Mouse (Mus musculus) MEL (cell line): ENCODE measurements around the gene Krt222. TPM values are rescaled to one million over a fixed set of nuclear protein-coding genes. Genes with fewer than 3 reads are reported as not detected.

Experiments used
- DNase-seq: peaks from one replicate; pipeline ENCODE4 v3.0.0; 2011; ENCODE audit warnings: low read depth, low spot score
- H3K27ac ChIP-seq: 2 replicates; pipeline ENCODE4 v1.5.1; 2012; ENCODE audit warnings: low read depth, mild to moderate bottlenecking, control low read depth, low read length, moderate library complexity; ENCODE audit not compliant: control insufficient read depth
- H3K27me3 ChIP-seq, 2 experiments: fragments of 150-350 bp in 1 of 2; sonication (generic) in 1 of 2; 2 replicates each; pipeline ENCODE4 v1.6.1; 2012; ENCODE audit warnings: low read length in 2 of 2, mild to moderate bottlenecking in 2 of 2, improper control_type of control experiment in 1 of 2, moderate library complexity in 1 of 2; ENCODE audit not compliant: insufficient read depth in 2 of 2, control insufficient read depth in 1 of 2
- H3K36me3 ChIP-seq, 2 experiments: 2 replicates each; pipeline ENCODE4 v1.6.1; 2012 to 2014; ENCODE audit warnings: low read length in 2 of 2, improper control_type of control experiment in 1 of 2, inconsistent platforms in 1 of 2, mild to moderate bottlenecking in 1 of 2; ENCODE audit not compliant: insufficient read depth in 2 of 2, control insufficient read depth in 1 of 2
- H3K4me1 ChIP-seq, 2 experiments: fragments of 150-350 bp in 1 of 2; sonication (generic) in 1 of 2; 2 replicates each; pipeline ENCODE4 v1.6.1; 2012; ENCODE audit warnings: low read length in 2 of 2, improper control_type of control experiment in 1 of 2, mild to moderate bottlenecking in 1 of 2; ENCODE audit not compliant: insufficient read depth in 2 of 2, control insufficient read depth in 1 of 2
- H3K4me3 ChIP-seq, 2 experiments: fragments of 150-350 bp in 1 of 2; sonication (generic) in 1 of 2; 2 replicates each; pipeline ENCODE4 v1.5.1; 2012; ENCODE audit warnings: low read depth in 2 of 2, low read length in 2 of 2, mild to moderate bottlenecking in 2 of 2, moderate library complexity in 2 of 2, control low read depth in 1 of 2, improper control_type of control experiment in 1 of 2; ENCODE audit not compliant: control insufficient read depth in 1 of 2, insufficient read depth in 1 of 2
- H3K79me2 ChIP-seq: 2 replicates; pipeline ENCODE4 v1.6.1; 2012; ENCODE audit warnings: mild to moderate bottlenecking, low read length, moderate library complexity; ENCODE audit not compliant: control insufficient read depth, poor library complexity, insufficient read depth
- H3K9ac ChIP-seq: 2 replicates; pipeline ENCODE4 v1.6.1; 2012; ENCODE audit warnings: low read depth, mild to moderate bottlenecking, control low read depth, low read length, moderate library complexity; ENCODE audit not compliant: control insufficient read depth, poor library complexity, severe bottlenecking
- H3K9me3 ChIP-seq: fragments of 150-350 bp; sonication (generic); replicated peaks from 2 replicates; pipeline ENCODE4 v1.6.1; 2012; ENCODE audit warnings: mild to moderate bottlenecking, low read length, improper control_type of control experiment, moderate library complexity; ENCODE audit not compliant: insufficient read depth
- CTCF ChIP-seq, 3 experiments: IDR thresholded peaks in 2 of 3; conservative IDR thresholded peaks in 1 of 3; 2 replicates each; pipeline ENCODE4 v1.5.1; 2011 to 2012; ENCODE audit warnings: low read length in 3 of 3, low read depth in 2 of 3, mild to moderate bottlenecking in 2 of 3, improper control_type of control experiment in 1 of 3, inconsistent platforms in 1 of 3, mixed read lengths in 1 of 3, moderate library complexity in 1 of 3; ENCODE audit not compliant: control insufficient read depth in 1 of 3, insufficient read depth in 1 of 3, poor library complexity in 1 of 3, severe bottlenecking in 1 of 3
- NELFE ChIP-seq: IDR thresholded peaks from 2 replicates; pipeline ENCODE4 v1.6.1; 2011; ENCODE audit warnings: low read depth, low read length, improper control_type of control experiment
- polyA plus RNA-seq, 2 experiments: library from polyadenylated mRNA; stranded (reverse) in 1 of 2; unstranded in 1 of 2; fragments of >175 nt in 1 of 2; fragments of >200 nt in 1 of 2; gene quantifications; 2 replicates each; pipeline versions ENCODE4 v1.2.1 to v1.2.4; 2012; ENCODE audit warnings: low replicate concordance in 2 of 2, low read depth in 1 of 2; ENCODE audit not compliant: insufficient read length in 2 of 2, insufficient read depth in 1 of 2, missing spikeins in 1 of 2
- total RNA-seq: library from RNA; depleted of rRNA; stranded (reverse); fragments of 300-350 nt; gene quantifications from 2 replicates; pipeline ENCODE4 v1.2.3, GENCODE M21; 2012; rRNA removed

The Krt222 gene
- total and polyA plus RNA-seq, 3 experiments = 0.07 TPM; not detected in 2

GRCm38 (mm10) chr11:99186836-99187235, 57.0 kb downstream of the Krt222 start:
- Histone ChIP-seq H3K9me3 (no peaks in the 10 kb centered on the region), H3K4me1 (no peaks in the 10 kb centered on the region), H3K9ac (no peak overlapping the region), H3K79me2 (no peaks in the 10 kb centered on the region), H3K27ac (no peak overlapping the region), H3K4me3 (no peak overlapping the region), H3K27me3 (peaks cover 3 to 4% of the 10 kb centered on the region in 2 experiments; a peak in 2 of 4 replicates), H3K36me3 (no peaks in the 10 kb centered on the region)
- no peak for DNase-seq
- TF ChIP-seq NELFE = no peak
- TF ChIP-seq CTCF (IDR thresholded peaks at IDR 0.05 in 2 of 3, conservative IDR thresholded peaks at IDR 0.05 in 1 of 3; ENCODE audit: control insufficient read depth in 1 of 3, insufficient read depth in 1 of 3, low read depth in 2 of 3, low read length in 3 of 3, poor library complexity in 1 of 3, severe bottlenecking in 1 of 3) = 0 out of 6 replicates have a peak, but pooled peaks of 1 of the 3 experiments have one; percentile 6

Other genes starting within 250 kb of the Krt222 start
- gene Top2a, start 219.9 kb downstream of the Krt222 start, total RNA-seq = 443 and 477 TPM in 2 replicates
- 100 to 1,000 TPM; 395 to 643 TPM for gene Top2a, start 219.9 kb downstream of the Krt222 start, polyA plus RNA-seq
- gene Igfbp4, start 202.8 kb downstream of the Krt222 start, total RNA-seq = 89.8 and 94.4 TPM in 2 replicates
- 100 to 1,000 TPM in 1 of 2 experiments, not detected in 1; 221 TPM for gene Igfbp4, start 202.8 kb downstream of the Krt222 start, polyA plus RNA-seq
- not detected in 2 replicates for gene Tns4, start 154.8 kb downstream of the Krt222 start, total RNA-seq
- gene Tns4, start 154.8 kb downstream of the Krt222 start, polyA plus RNA-seq = under 1 TPM in 1 of 2 experiments, not detected in 1; 0.03 TPM
- 0.04 TPM in 1 of 2 replicates, not detected in the other for gene Ccr7, start 89.0 kb downstream of the Krt222 start, total RNA-seq
- under 1 TPM in 1 of 2 experiments, not detected in 1; 0.06 TPM for gene Ccr7, start 89.0 kb downstream of the Krt222 start, polyA plus RNA-seq
- 243 and 265 TPM in 2 replicates for gene Smarce1, start 13.1 kb downstream of the Krt222 start, total RNA-seq
- gene Smarce1, start 13.1 kb downstream of the Krt222 start, polyA plus RNA-seq = 100 to 1,000 TPM in 1 of 2 experiments, not detected in 1; 277 TPM
- not detected in 2 replicates for gene Krt24, start 41.2 kb upstream of the Krt222 start, total RNA-seq
- not detected for gene Krt24, start 41.2 kb upstream of the Krt222 start, polyA plus RNA-seq
- not detected in 2 replicates for gene Krt25, start 78.9 kb upstream of the Krt222 start, total RNA-seq
- gene Krt25, start 78.9 kb upstream of the Krt222 start, polyA plus RNA-seq = not detected
- gene Krt26, start 93.9 kb upstream of the Krt222 start, total RNA-seq = not detected in 2 replicates
- gene Krt26, start 93.9 kb upstream of the Krt222 start, polyA plus RNA-seq = not detected
- not detected in 2 replicates for gene Krt27, start 107.0 kb upstream of the Krt222 start, total RNA-seq
- gene Krt27, start 107.0 kb upstream of the Krt222 start, polyA plus RNA-seq = not detected
- not detected in 2 replicates for gene Krt28, start 130.8 kb upstream of the Krt222 start, total RNA-seq
- not detected for gene Krt28, start 130.8 kb upstream of the Krt222 start, polyA plus RNA-seq
- not detected in 2 replicates for gene Krt10, start 145.3 kb upstream of the Krt222 start, total RNA-seq
- not detected for gene Krt10, start 145.3 kb upstream of the Krt222 start, polyA plus RNA-seq
- gene Krt12, start 178.2 kb upstream of the Krt222 start, total RNA-seq = not detected in 2 replicates
- gene Krt12, start 178.2 kb upstream of the Krt222 start, polyA plus RNA-seq = under 1 TPM in 1 of 2 experiments, not detected in 1; 0.10 TPM
- gene Krt20, start 194.1 kb upstream of the Krt222 start, total RNA-seq = not detected in 2 replicates
- gene Krt20, start 194.1 kb upstream of the Krt222 start, polyA plus RNA-seq = not detected
- not detected in 2 replicates for gene Krt23, start 249.1 kb upstream of the Krt222 start, total RNA-seq
- gene Krt23, start 249.1 kb upstream of the Krt222 start, polyA plus RNA-seq = not detected